Mouse (Mus musculus) CD4-positive naive resting alpha-beta T cell, adult 57 days (primary cell): ENCODE results near the gene Lpgat1. TPM values are rescaled to one million over a fixed set of nuclear protein-coding genes. Genes with fewer than 3 reads are reported as not detected.

ENCODE experiments used
- total RNA-seq: library from RNA; stranded (reverse); gene quantifications from one replicate; pipeline ENCODE4 v1.2.4, GENCODE M21; 2023

Lpgat1 gene
- 20.5 TPM for total RNA-seq

GRCm38 (mm10) chr1:191717601-191718498, at the start of gene Lpgat1:
Lpgat1 (plus strand) TSS chr1:191717834.

GRCm38 (mm10) chr1:191821326-191822091, 103.9 kb downstream of the Lpgat1 start, which contains the start of gene Nek2:
Nek2 (plus strand) TSS chr1:191821444.

Other genes starting within 250 kb of the Lpgat1 start
- gene Dtl, start 142.3 kb upstream of the Lpgat1 start, total RNA-seq, result 3.9 TPM
- 65.4 TPM for gene Ints7, start 142.2 kb upstream of the Lpgat1 start, total RNA-seq
- gene Nek2, start 103.6 kb downstream of the Lpgat1 start, total RNA-seq, result 1.2 TPM
- 19.2 TPM for gene Slc30a1, start 188.9 kb downstream of the Lpgat1 start, total RNA-seq